In genomic region chr2:50967133-50967532, GRCm38 (mm10) we compare ENCODE assay signal across 20 mouse cellular contexts.
DNase-seq lines count a peak whose midpoint lies in the region; ATAC-seq and TF ChIP-seq lines count a peak whose summit lies in the region.
"Had no signal": no experiment of that assay in that cellular context is flagged by ENCODE, and none has a peak within 500 bp of the region (broad histone marks: within the 10 kb centered on the region; RNA-seq: fewer than 3 reads in every experiment).

No protein-coding gene starts in this region.

- TF ChIP-seq POLR2A in kidney, adult 2 months (IDR thresholded peaks at IDR 0.05; ENCODE audit: low read depth, low read length), result no peak

- peaks cover 18% of the 10 kb centered on the region for H3K4me1 ChIP-seq in kidney, adult 2 months (ENCODE audit: control insufficient read depth, insufficient read depth, low read length)
- peaks cover 16% of the 10 kb centered on the region for H3K4me1 ChIP-seq in kidney, embryonic 15.5 days
- H3K4me1 ChIP-seq in forebrain, embryonic 14.5 days (ENCODE audit: control insufficient read depth, insufficient read depth, low read length), result peaks cover 26% of the 10 kb centered on the region
- H3K4me1 ChIP-seq in intestine, embryonic 16.5 days (ENCODE audit: control insufficient read depth, insufficient read depth, low read length), result no peaks in the 10 kb centered on the region; the same call in 1 of the 2 replicates

- no peak overlapping the region for H3K4me2 ChIP-seq in kidney, embryonic 15.5 days
- H3K4me2 ChIP-seq in forebrain, embryonic 14.5 days (ENCODE audit: low read length), result no peak overlapping the region
- no peak overlapping the region for H3K4me2 ChIP-seq in intestine, embryonic 16.5 days (ENCODE audit: low read depth, low read length)
- H3K4me2 ChIP-seq: heart, embryonic 13.5 days; hindbrain, embryonic 13.5 days had no signal

- DNase-seq in embryo, embryonic 11 days, result peak; percentile 23
- no peak for DNase-seq in embryo, embryonic 9.5 days (ENCODE audit: extremely low spot score)
- peak; percentile 30 for DNase-seq in kidney, adult 2 months
- peak; percentile 25 for DNase-seq in R1 (ENCODE audit: low read depth, low spot score)
- peak; percentile 74 for DNase-seq in forebrain, embryonic 14.5 days (ENCODE audit: low spot score)
- DNase-seq in thymus, postnatal 36 days, result no peak
- DNase-seq: adrenal gland, postnatal 36 days; cerebellum, adult 11 months; cerebellum, postnatal 10 days; gastrocnemius, postnatal 14 days; heart, adult 18-20 months; heart, postnatal 14 days; kidney, adult 18-20 months; kidney, postnatal 10 days had no signal

- 34% methylated on average over 4 of the region's 4 CpGs for WGBS in kidney, adult 2 months
- 41% methylated on average over 4 of the region's 4 CpGs for WGBS in kidney, embryonic 15.5 days
- 13% methylated on average over 4 of the region's 4 CpGs for WGBS in forebrain, embryonic 14.5 days
- 61% methylated on average over 4 of the region's 4 CpGs for WGBS in intestine, embryonic 16.5 days

- no peak overlapping the region for H3K4me3 ChIP-seq in kidney, adult 2 months (ENCODE audit: insufficient read depth, low read depth, low read length)
- no peak overlapping the region for H3K4me3 ChIP-seq in kidney, embryonic 15.5 days (replicated peaks)
- H3K4me3 ChIP-seq in forebrain, embryonic 14.5 days (ENCODE audit: low read depth, low read length), result no peak overlapping the region
- H3K4me3 ChIP-seq in intestine, embryonic 16.5 days (ENCODE audit: low read length), result no peak overlapping the region
- H3K4me3 ChIP-seq: heart, embryonic 13.5 days; hindbrain, embryonic 13.5 days; left cerebral cortex, adult 2 months had no signal

- no peak overlapping the region for H3K27ac ChIP-seq in kidney, adult 2 months (ENCODE audit: insufficient read depth, low read depth, low read length)
- no peak overlapping the region for H3K27ac ChIP-seq in kidney, embryonic 15.5 days
- 0 out of 2 replicates have a peak overlapping the region, but pooled peaks have one; percentile 46 for H3K27ac ChIP-seq in forebrain, embryonic 14.5 days (ENCODE audit: low read depth, low read length)
- H3K27ac ChIP-seq in intestine, embryonic 16.5 days (ENCODE audit: low read length), result no peak overlapping the region
- H3K27ac ChIP-seq: heart, embryonic 13.5 days; left cerebral cortex, adult 2 months; macrophage had no signal

- no peaks in the 10 kb centered on the region for H3K27me3 ChIP-seq in kidney, adult 2 months (replicated peaks; ENCODE audit: control insufficient read depth, insufficient read depth, low read length)
- no peaks in the 10 kb centered on the region for H3K27me3 ChIP-seq in kidney, embryonic 15.5 days
- no peaks in the 10 kb centered on the region for H3K27me3 ChIP-seq in forebrain, embryonic 14.5 days (replicated peaks; ENCODE audit: control insufficient read depth, insufficient read depth, low read length)
- no peaks in the 10 kb centered on the region for H3K27me3 ChIP-seq in intestine, embryonic 16.5 days (replicated peaks; ENCODE audit: control insufficient read depth, insufficient read depth, low read length)
- H3K27me3 ChIP-seq: heart, embryonic 13.5 days; hindbrain, embryonic 13.5 days had no signal

- TF ChIP-seq CTCF in kidney, adult 2 months (conservative IDR thresholded peaks at IDR 0.05; ENCODE audit: insufficient read depth, insufficient read length, low read depth, low read length), result no peak

- no peak overlapping the region for H3K9ac ChIP-seq in kidney, embryonic 15.5 days
- H3K9ac ChIP-seq in forebrain, embryonic 14.5 days (ENCODE audit: low read length), result no peak overlapping the region
- H3K9ac ChIP-seq in intestine, embryonic 16.5 days (ENCODE audit: low read depth, low read length), result no peak overlapping the region
- H3K9ac ChIP-seq: heart, embryonic 13.5 days; hindbrain, embryonic 13.5 days had no signal

- no peak for ATAC-seq in kidney, embryonic 15.5 days (replicated peaks; ENCODE audit: low FRiP score)
- 0 out of 2 replicates have a peak, but pooled peaks have one; percentile 11 for ATAC-seq in forebrain, embryonic 14.5 days
- no peak for ATAC-seq in intestine, embryonic 16.5 days

- H3K36me3 ChIP-seq in kidney, adult 2 months (ENCODE audit: control insufficient read depth, insufficient read depth, low read length), result no peaks in the 10 kb centered on the region
- H3K36me3 ChIP-seq in kidney, embryonic 15.5 days, result no peaks in the 10 kb centered on the region
- H3K36me3 ChIP-seq in forebrain, embryonic 14.5 days (ENCODE audit: control insufficient read depth, insufficient read depth, low read length), result no peaks in the 10 kb centered on the region
- no peaks in the 10 kb centered on the region for H3K36me3 ChIP-seq in intestine, embryonic 16.5 days (ENCODE audit: control insufficient read depth, insufficient read depth, low read length)
- H3K36me3 ChIP-seq: heart, embryonic 13.5 days; hindbrain, embryonic 13.5 days had no signal

- no peaks in the 10 kb centered on the region for H3K9me3 ChIP-seq in kidney, embryonic 15.5 days (replicated peaks)
- no peaks in the 10 kb centered on the region for H3K9me3 ChIP-seq in forebrain, embryonic 14.5 days (replicated peaks; ENCODE audit: control insufficient read depth, low read length)
- H3K9me3 ChIP-seq in intestine, embryonic 16.5 days (ENCODE audit: control insufficient read depth, low read length), result no peaks in the 10 kb centered on the region
- H3K9me3 ChIP-seq: hindbrain, embryonic 13.5 days had no signal

Comparison
In these comparisons a context has a peak if more than half of its experiments do, and no peak if none do; other contexts are left out.
1. DNase-seq: peak in embryo, embryonic 11 days (single experiment), kidney, adult 2 months (single experiment), R1 (single experiment) and forebrain, embryonic 14.5 days (single experiment); none in embryo, embryonic 9.5 days (single experiment) and thymus, postnatal 36 days (0 of 2).